Mouse (Mus musculus) left cerebral cortex, adult 8-10 months (tissue): ENCODE data around the gene Adra1d. TPM values are rescaled to one million over a fixed set of nuclear protein-coding genes. Genes with fewer than 3 reads are reported as not detected.

Experiments used
- DNase-seq, 2 experiments: peaks; one replicate each; pipeline ENCODE4 v3.0.0; 2022; ENCODE audit warnings: low spot score in 2 of 2
- total RNA-seq, 4 experiments: library from RNA; stranded (reverse); gene quantifications; 2 replicates each; pipeline ENCODE4 v1.2.4; 2022

Gene Adra1d
- 10 to 100 TPM; 33.6 to 38.2 (median 36.4) TPM for total RNA-seq

GRCm38 (mm10) chr2:131561891-131562585 is at the start of gene Adra1d:
Gene Adra1d (minus strand): TSS chr2:131562283.
- DNase-seq, result no peak

GRCm38 (mm10) chr2:131601881-131602280 is 39.8 kb upstream of the Adra1d start:
- DNase-seq, result no peak

DNA sequence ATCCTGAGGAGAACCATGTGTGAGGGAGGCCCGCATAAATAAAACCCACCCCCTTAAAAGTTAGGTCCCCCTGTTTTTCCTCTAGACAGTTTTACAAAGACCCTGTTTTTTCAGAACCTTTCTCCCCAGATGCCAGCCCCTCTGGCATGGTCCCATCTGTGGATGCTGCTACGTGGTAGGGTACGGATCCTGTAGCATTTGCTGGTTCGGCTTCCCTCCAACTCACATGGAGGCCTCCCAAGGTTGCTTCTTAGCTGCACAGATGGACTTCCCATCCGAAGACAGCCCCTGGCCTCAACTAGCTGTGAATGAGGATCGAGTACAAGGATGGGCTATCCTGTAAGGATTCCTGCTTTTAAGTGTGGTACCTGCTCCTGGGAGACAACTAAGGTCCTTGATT is 32.8 kb upstream of the Adra1d start:
- no peak for DNase-seq

GRCm38 (mm10) chr2:131587521-131587920 is 25.4 kb upstream of the Adra1d start:
- DNase-seq, result no peak

DNA sequence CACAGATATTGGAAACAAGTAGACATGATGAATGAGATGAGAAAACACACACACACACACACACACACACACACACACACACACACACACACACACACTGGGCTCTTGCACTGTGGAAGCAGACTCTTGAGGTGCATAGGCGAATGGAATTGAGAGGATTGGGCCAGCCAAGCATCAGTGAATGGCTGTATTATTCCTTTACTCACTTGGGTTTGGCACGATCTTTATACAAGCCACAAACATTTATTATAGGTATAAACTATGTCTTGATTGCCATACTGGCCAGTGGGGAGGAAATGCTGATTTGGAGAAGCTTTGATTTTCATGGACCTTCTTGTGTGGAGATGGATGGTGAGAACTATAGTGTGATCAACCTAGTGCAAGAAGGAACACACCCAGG is 19.4 kb upstream of the Adra1d start:
- DNase-seq, result no peak

GRCm38 (mm10) chr2:131562586-131563122 is 571 bp upstream of the Adra1d start:
- peak; percentile 51 to 59 for DNase-seq

GRCm38 (mm10) chr2:131561344-131561870 is 676 bp downstream of the Adra1d start:
- no peak for DNase-seq

DNA sequence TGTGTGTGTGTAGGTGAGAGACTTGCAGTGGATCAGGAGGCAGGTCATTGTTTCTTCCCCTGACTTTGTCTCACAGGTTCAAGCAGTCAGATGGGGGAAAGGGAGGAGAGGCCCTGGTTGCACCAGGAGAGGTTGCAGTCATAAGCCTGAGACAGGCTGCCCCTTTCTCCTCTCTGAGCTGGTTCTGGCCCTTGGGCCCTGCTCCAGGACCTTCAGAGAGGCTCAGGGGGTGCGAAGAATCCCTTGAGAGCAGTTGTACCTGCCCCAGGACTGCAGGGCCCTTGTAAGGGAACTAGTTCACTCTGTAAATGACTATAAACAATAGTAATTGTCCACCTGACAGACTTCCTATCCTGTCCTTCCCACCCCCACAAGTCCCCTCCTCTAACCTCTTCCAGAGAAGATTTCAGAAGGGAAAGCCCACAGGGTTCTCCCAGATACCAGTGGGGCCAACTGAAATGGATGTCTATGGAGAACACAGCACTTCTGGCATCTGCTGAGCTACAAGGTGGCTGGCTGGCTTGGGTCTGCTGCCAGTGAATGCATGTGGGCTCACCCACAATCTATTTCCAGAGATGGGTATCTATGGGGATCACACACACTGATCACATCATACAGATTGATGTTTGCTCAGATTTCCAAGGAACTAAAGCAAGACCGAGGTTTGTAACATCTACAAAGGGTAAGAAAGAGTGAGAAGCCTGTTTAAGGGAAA is 1.7 kb downstream of the Adra1d start:
- DNase-seq, result no peak

GRCm38 (mm10) chr2:131557896-131558295 is 4.2 kb downstream of the Adra1d start:
- no peak for DNase-seq

- no peak for DNase-seq
These were observed 9.2 kb downstream of the Adra1d start for GRCm38 (mm10) chr2:131552736-131553400.

DNA sequence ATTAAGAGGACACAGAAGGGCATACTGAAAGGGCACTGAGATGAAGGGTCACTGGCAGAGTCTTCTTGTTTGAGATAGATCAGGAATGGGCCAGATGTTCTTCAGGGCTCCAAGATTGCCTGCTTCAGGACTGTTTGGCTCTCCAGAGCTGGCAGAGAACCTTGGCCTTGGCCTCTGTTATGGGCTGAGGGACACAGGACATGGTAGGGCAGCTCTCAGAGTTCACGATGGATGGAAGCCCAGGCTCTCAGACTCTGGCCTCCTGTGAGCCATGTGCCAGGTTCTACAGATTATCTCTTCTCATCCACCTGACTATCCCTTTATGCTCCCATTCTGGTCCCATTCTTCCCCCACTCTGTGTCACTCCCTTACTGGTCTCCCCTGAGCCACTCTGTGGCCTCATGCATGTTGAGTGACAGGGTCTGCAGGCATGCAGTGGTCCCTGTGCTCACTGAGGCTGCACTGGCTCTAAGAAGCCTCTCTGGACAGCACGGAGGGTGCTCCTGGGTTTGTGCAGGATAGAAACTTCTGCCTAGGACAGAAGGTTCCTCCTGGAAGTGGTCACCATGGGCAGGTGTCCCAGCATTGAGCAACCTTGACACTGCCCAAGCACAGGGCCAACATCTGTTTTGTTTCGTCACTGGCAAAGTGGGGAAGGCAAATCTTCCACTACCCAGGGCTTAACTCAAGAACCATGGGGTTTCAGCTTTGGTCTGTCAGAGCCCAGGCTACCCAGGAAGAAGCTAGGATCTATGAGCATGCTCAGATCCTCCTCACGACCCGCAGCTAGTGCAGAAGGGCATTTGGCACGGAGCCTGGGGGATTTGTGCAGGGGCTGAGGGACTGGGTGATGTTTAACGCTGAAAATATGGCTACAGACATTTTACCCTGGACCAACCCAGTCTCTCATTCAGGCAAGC is 10.1 kb downstream of the Adra1d start:
- no peak for DNase-seq

GRCm38 (mm10) chr2:131550906-131551305 is 11.2 kb downstream of the Adra1d start:
- no peak for DNase-seq

DNA sequence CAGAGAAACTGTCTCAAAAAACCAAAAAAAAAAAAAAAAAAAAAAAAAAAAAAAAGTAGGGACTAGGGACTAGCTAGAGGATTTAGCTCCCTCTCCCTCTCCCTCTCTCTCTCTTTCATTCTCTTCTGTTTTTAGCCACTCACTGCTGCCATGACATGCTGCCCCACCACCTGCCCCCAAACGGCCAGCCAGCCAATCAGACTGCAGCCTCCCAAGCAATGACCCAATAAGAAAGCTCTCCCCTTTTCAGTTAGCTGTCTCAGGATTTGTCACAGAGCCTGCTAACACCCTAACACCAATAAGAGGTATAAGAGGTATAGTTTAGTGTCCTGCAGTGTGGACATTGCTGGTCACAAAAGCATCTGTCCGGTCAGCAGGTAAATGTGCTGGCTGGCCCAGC is 11.6 kb downstream of the Adra1d start:
- no peak for DNase-seq

GRCm38 (mm10) chr2:131549090-131549489 is 13.0 kb downstream of the Adra1d start:
- DNase-seq, result no peak

DNA sequence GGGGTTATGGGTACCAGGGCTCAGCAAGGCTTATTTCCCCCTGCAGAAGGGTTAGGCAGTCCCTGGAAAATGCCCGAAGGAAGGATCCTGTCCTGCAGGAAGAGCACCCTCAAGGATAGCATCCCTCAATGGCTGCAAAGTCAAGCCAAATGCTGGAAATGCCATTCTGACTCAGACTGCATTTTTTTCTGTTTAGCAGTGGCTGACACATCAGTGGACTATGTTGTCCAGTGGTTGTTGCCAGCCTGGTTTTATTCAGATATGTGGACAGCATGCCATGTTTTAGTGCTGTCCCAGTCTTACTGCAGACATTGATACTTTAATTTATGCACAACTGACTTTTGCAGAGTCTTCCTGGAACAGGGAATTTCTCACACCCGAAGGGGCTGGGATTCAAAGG is 13.8 kb downstream of the Adra1d start:
- DNase-seq, result no peak

DNA sequence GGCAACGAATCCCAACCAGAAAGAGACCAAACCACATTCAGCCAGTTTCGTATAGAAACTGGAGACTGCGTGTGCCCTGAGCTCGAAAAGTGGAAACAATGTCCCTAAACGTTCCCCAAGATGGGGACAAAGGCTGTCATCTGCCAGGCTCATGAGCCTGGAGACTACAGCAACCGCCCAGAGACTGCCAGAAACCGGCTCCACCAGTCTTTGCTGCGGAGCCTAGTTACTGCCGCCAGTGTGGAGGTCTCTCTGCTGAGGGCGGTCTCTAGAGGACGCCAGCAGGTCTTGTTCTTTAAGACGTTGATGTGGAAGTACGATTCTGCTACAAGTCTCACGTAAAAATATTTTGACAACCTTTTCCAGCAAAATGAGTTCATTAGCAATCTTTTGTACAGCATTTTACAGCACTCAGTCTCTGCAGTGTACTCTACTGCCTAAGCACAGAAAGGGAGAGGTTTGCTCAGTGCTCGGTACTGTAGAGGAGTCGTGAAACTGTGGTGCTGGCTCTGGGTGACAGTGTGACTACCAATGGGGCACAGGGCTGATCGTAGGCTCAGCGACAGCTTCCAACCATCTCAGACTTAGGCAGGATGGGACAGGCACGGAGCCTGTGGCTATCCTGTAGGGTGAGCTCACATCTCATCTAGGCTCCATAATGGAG is 15.2 kb downstream of the Adra1d start:
- no peak for DNase-seq

DNA sequence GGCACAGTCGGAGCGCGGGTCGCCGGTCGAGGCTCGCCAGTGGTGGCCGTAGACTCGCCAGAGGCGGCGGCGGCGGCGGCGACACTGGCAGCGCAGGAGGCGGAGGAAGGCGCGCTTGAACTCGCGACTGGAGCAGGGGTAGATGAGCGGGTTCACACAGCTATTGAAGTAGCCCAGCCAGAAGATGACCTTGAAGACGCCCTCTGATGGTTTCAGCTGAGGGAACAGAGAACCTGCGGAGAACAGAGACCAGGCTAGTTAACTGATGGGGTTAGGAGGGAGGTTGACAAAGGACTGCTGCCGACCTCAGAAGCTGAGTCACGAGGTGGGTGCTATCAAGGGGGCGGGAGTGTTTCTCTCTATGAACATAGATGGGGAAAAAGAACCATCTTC is 15.8 kb downstream of the Adra1d start:
- DNase-seq, result no peak

DNA sequence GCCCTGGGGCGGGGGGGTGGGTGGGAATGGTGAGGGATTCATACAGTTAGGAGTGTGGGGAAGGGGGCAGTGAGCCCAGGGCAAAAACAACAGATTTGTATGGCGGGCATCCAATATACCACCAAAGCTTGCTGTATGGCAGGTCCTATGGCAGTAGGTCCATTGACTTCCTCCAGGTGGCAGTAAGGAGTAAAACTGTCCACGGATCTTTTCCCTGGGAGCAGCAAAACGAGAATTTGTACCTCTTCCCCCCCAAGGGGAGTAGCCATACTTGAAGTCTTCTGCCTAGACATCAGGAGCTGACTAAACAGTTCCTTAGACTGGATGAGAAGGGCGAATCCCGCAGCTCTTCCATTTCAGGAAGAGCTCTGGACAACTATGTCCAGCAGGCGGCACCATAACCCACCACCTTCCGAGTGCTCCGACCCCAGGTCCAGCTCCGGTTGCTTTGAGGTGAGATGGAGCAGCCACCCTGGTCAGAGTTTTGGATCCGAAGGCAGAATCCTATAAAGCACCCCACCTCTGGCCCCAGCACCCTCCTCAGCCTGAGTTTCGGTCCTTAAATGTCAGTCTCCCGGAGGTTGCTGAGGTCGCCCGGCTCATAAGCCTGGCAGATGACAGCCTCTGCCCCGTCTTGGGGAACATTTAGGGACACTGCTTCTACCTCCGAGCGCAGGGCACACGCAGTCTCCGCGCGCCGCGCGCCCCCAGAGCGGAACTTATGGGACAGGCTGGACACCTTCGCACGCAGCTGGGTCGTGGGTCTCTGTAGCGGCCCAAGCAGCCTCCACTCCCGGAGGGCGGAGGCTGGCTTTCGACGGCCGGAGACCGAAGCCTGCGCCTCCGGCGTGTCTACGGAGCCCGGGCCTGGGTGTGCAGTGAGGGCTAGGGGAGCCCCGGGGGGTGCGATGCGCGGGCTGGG is 16.4 kb downstream of the Adra1d start:
- no peak for DNase-seq

DNA sequence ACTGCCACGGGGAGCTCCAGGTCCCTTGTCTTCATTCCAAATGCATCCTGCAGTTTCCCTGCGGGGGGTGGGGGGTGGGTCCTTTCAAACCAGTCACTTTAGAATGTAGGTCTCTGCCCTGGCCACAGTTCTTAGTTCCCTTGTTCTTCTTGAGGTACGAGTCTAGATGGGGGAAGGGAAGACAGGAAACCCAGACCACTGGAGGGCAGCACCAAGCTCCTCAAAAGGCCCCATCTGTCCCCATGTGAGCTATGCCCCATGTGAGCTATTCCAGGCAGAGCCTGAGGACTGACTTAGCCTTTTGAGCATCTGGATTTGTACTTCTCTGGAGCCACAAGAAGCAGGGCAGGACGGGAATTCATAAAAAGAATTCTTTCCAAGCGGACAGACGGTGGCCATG is 19.6 kb downstream of the Adra1d start:
- DNase-seq, result no peak
